8 mouse cellular contexts compared by ENCODE assay signal in genomic region chr3:137991183-137991582, GRCm38 (mm10). TPM values are rescaled to one million over a fixed set of nuclear protein-coding genes. Genes with fewer than 3 reads are reported as not detected.
DNase-seq lines count a peak whose midpoint lies in the region; ATAC-seq and TF ChIP-seq lines count a peak whose summit lies in the region.

No protein-coding gene starts in this region.

- H3K27ac ChIP-seq in embryonic facial prominence, embryonic 15.5 days (replicated peaks), result no peak overlapping the region
- no peak overlapping the region for H3K27ac ChIP-seq in kidney, embryonic 14.5 days (ENCODE audit: low read depth, low read length)
- H3K27ac ChIP-seq in limb, embryonic 14.5 days (replicated peaks; ENCODE audit: low read depth, low read length), result no peak overlapping the region

- TF ChIP-seq POLR2A in limb, embryonic 14.5 days (IDR thresholded peaks at IDR 0.05; ENCODE audit: borderline replicate concordance, extremely low read depth, insufficient read depth, insufficient read length), result no peak

- no peak overlapping the region for H3K9ac ChIP-seq in embryonic facial prominence, embryonic 15.5 days
- H3K9ac ChIP-seq in kidney, embryonic 14.5 days (ENCODE audit: low read depth, low read length), result no peak overlapping the region
- H3K9ac ChIP-seq in limb, embryonic 14.5 days (ENCODE audit: low read depth, low read length, severe bottlenecking), result no peak overlapping the region

- H3K4me3 ChIP-seq in embryonic facial prominence, embryonic 15.5 days (replicated peaks), result no peak overlapping the region
- no peak overlapping the region for H3K4me3 ChIP-seq in kidney, embryonic 14.5 days (ENCODE audit: low read length)
- H3K4me3 ChIP-seq in limb, embryonic 14.5 days (replicated peaks; ENCODE audit: low read length), result no peak overlapping the region

- no peaks in the 10 kb centered on the region for H3K9me3 ChIP-seq in embryonic facial prominence, embryonic 15.5 days (replicated peaks)
- H3K9me3 ChIP-seq in kidney, embryonic 14.5 days (ENCODE audit: control insufficient read depth, low read length), result no peaks in the 10 kb centered on the region
- no peaks in the 10 kb centered on the region for H3K9me3 ChIP-seq in limb, embryonic 14.5 days (ENCODE audit: control insufficient read depth, low read length)

- H3K36me3 ChIP-seq in embryonic facial prominence, embryonic 15.5 days, result no peaks in the 10 kb centered on the region
- no peaks in the 10 kb centered on the region for H3K36me3 ChIP-seq in kidney, embryonic 14.5 days (ENCODE audit: control insufficient read depth, insufficient read depth, low read length)
- no peaks in the 10 kb centered on the region for H3K36me3 ChIP-seq in limb, embryonic 14.5 days (ENCODE audit: control insufficient read depth, insufficient read depth, low read length)

- WGBS in embryonic facial prominence, embryonic 15.5 days, result 15% methylated on average over 11 of the region's 11 CpGs
- WGBS in kidney, embryonic 14.5 days, result 18% methylated on average over 11 of the region's 11 CpGs
- WGBS in limb, embryonic 14.5 days, result 19% methylated on average over 11 of the region's 11 CpGs

- no peaks in the 10 kb centered on the region for H3K27me3 ChIP-seq in embryonic facial prominence, embryonic 15.5 days
- no peaks in the 10 kb centered on the region for H3K27me3 ChIP-seq in kidney, embryonic 14.5 days (ENCODE audit: control insufficient read depth, insufficient read depth, low read length)
- no peaks in the 10 kb centered on the region for H3K27me3 ChIP-seq in limb, embryonic 14.5 days (ENCODE audit: control insufficient read depth, insufficient read depth, low read length)

- ATAC-seq in embryonic facial prominence, embryonic 15.5 days (ENCODE audit: insufficient number of reproducible peaks, low FRiP score, low TSS enrichment, low read depth), result peak; percentile 69; the same call in 1 of the 2 replicates
- ATAC-seq in kidney, embryonic 14.5 days (ENCODE audit: low FRiP score, low TSS enrichment), result peak; percentile 91
- peak; percentile 76; the same call in 1 of the 2 replicates for ATAC-seq in limb, embryonic 14.5 days (ENCODE audit: low FRiP score, low read depth)

- H3K4me1 ChIP-seq in embryonic facial prominence, embryonic 15.5 days, result no peaks in the 10 kb centered on the region
- H3K4me1 ChIP-seq in kidney, embryonic 14.5 days (ENCODE audit: control insufficient read depth, insufficient read depth, low read length), result no peaks in the 10 kb centered on the region
- no peaks in the 10 kb centered on the region for H3K4me1 ChIP-seq in limb, embryonic 14.5 days (ENCODE audit: control insufficient read depth, insufficient read depth, low read length)

- DNase-seq in 416B (ENCODE audit: low read depth), result peak; percentile 98
- peak; percentile 88 to 90 for DNase-seq in adrenal gland, postnatal 36 days
- peak; percentile 74 to 88 for DNase-seq in heart, adult 9 months (ENCODE audit: low spot score in 2 of 2)
- peak; percentile 84 for DNase-seq in limb, embryonic 14.5 days (ENCODE audit: low spot score)
- DNase-seq in monocyte, adult 2 months (ENCODE audit: low read depth in 1 of 2, low spot score in 2 of 2), result peak; percentile 63 to 68
- peak; percentile 87 to 91 for DNase-seq in spleen, postnatal 4 days (ENCODE audit: low spot score in 2 of 2)

- H3K4me2 ChIP-seq in embryonic facial prominence, embryonic 15.5 days (replicated peaks), result no peak overlapping the region
- no peak overlapping the region for H3K4me2 ChIP-seq in kidney, embryonic 14.5 days (replicated peaks; ENCODE audit: low read depth, low read length)
- no peak overlapping the region for H3K4me2 ChIP-seq in limb, embryonic 14.5 days (replicated peaks; ENCODE audit: low read depth, low read length, severe bottlenecking)

RNA-seq across cellular contexts. Expression of gene Dapp1, which starts 9.8 kb away (rescaled TPM):
- total RNA-seq in adrenal gland, postnatal 36 days (2021), result 1 to 10 TPM; 3.5 to 6.9 TPM
- polyA plus RNA-seq in embryonic facial prominence, embryonic 15.5 days (2015; fragmentation: Nextera tagmentation; extraction: Ambion mirVana), result 11.5 and 15.9 TPM in 2 replicates
- polyA plus RNA-seq in kidney, embryonic 14.5 days (2014; fragmentation: Nextera tagmentation; extraction: Ambion mirVana), result 7.2 and 11.4 TPM in 2 replicates
- polyA plus RNA-seq in limb, embryonic 14.5 days (2012; rRNA removed), result 4.5 and 5.4 TPM in 2 replicates
- polyA plus RNA-seq in limb, embryonic 14.5 days (2014; fragmentation: Nextera tagmentation; extraction: Ambion mirVana), result 6.0 and 6.7 TPM in 2 replicates
